Mouse (Mus musculus) myocyte (in vitro differentiated cells): Measurements from ENCODE around the gene Tesmin.

Source experiments
- E2F4 ChIP-seq: IDR thresholded peaks from one replicate; pipeline ENCODE4 v1.6.1; 2011; ENCODE audit warnings: mild to moderate bottlenecking, control low read depth, moderate library complexity; ENCODE audit not compliant: insufficient read depth
- MYOD1 ChIP-seq, 3 experiments: IDR thresholded peaks; one replicate each; pipeline ENCODE4 v1.6.1; 2011; ENCODE audit warnings: control low read depth in 2 of 3, low read depth in 2 of 3, mild to moderate bottlenecking in 2 of 3, moderate library complexity in 1 of 3; ENCODE audit not compliant: insufficient read length in 2 of 3, control insufficient read depth in 1 of 3

DNA sequence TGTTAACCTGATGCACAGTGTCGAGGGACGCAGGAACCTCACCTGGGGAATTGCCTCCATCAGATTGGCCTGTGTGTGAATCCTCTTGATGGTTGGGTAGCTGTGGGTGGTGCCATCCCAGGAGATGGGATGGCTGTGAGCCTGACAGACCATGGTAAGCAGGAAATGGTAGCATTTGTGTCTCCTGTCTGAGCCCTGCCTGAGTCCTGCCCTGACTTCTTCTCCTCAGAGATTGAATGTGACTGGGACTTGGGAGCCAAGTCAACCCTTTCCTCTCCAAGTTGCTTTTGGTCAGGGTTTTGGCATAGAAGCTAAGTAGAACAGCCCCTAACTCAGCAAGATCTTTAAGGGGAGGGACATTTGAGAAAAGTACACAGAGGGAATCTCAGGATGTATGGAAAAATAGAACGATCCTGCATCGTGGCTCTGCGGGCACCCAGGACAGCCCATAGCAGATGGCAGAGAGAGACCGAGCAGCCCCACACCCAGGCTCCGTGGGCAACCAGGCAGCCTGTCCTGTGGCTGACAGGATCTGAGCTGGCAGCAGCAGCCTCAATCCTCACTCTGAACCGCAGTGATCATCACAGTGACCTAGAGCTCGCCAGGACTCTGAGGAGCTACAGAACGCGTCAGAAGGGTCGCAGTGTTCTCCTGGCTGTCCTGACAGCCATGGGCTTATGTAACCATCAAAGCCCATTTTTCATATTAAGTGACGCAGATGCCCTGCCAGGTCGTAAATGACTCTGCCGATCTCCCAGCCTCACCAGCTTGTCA, 39.6 kb downstream of the Tesmin start:
- no peak for TF ChIP-seq E2F4
- TF ChIP-seq MYOD1 (IDR thresholded peaks at IDR 0.05; ENCODE audit: control insufficient read depth in 1 of 3, insufficient read length in 2 of 3, low read depth in 2 of 3) = no peak
